Mouse (Mus musculus) G1E (cell line): ENCODE measurements around the gene Fggy. TPM values are rescaled to one million over a fixed set of nuclear protein-coding genes. Genes with fewer than 3 reads are reported as not detected.
A peak's percentile ranks its signal among the peaks of the same experiment; 100 is the strongest.

Experiments used
- ATAC-seq: 2 replicates; pipeline ENCODE4 v1.8.0; 2016; ENCODE audit warnings: mild to moderate bottlenecking; ENCODE audit not compliant: insufficient number of reproducible peaks, poor library complexity, low FRiP score, severe bottlenecking; ENCODE audit errors: extremely low read depth
- DNase-seq: peaks from one replicate; pipeline ENCODE4 v3.0.0; 2012; ENCODE audit warnings: low spot score
- H3K27me3 ChIP-seq: 2 replicates; pipeline ENCODE4 v1.6.1; 2012; ENCODE audit warnings: mild to moderate bottlenecking, low read length, inconsistent platforms; ENCODE audit not compliant: insufficient read depth
- H3K36me3 ChIP-seq: replicated peaks from 2 replicates; pipeline ENCODE3; 2012; ENCODE audit warnings: mild to moderate bottlenecking, inconsistent platforms
- H3K4me1 ChIP-seq: 2 replicates; pipeline ENCODE4 v1.6.1; 2012; ENCODE audit warnings: low read depth, low read length, inconsistent platforms, mixed read lengths; ENCODE audit not compliant: insufficient read depth
- H3K4me3 ChIP-seq: 2 replicates; pipeline ENCODE4 v1.5.1; 2012; ENCODE audit warnings: low read depth, mild to moderate bottlenecking, inconsistent platforms, low read length, moderate library complexity, mixed read lengths
- H3K9me3 ChIP-seq: replicated peaks from 2 replicates; pipeline ENCODE4 v1.6.1; 2012; ENCODE audit warnings: inconsistent platforms
- CTCF ChIP-seq: IDR thresholded peaks from 2 replicates; pipeline ENCODE4 v1.5.1; 2012; ENCODE audit warnings: low read depth, low read length, inconsistent platforms, mixed read lengths
- GATA1 ChIP-seq: IDR thresholded peaks from 2 replicates; pipeline ENCODE4 v1.6.1; 2012; ENCODE audit warnings: borderline replicate concordance, low read length, inconsistent platforms, mixed read lengths
- GATA2 ChIP-seq: IDR thresholded peaks from 2 replicates; pipeline ENCODE4 v1.6.1; 2012; ENCODE audit warnings: low read depth, low read length, inconsistent platforms, borderline replicate concordance
- POLR2AphosphoS5 ChIP-seq: IDR thresholded peaks from 2 replicates; pipeline ENCODE4 v1.6.1; 2012; ENCODE audit warnings: low read depth, low read length, inconsistent platforms; ENCODE audit not compliant: insufficient replicate concordance
- TAL1 ChIP-seq: conservative IDR thresholded peaks from 2 replicates; pipeline ENCODE4 v1.6.1; 2012; ENCODE audit warnings: low read depth, low read length, inconsistent platforms, mixed read lengths
- polyA plus RNA-seq: library from polyadenylated mRNA; stranded (reverse); fragments of >175 nt; gene quantifications from 2 replicates; pipeline ENCODE4 v1.2.3, GENCODE M21; 2012
- total RNA-seq, 2 experiments: library from RNA; stranded (forward) in 1 of 2; stranded (reverse) in 1 of 2; fragments of 200-1000 nt in 1 of 2; fragments of >200 nt in 1 of 2; fragmentation: Nextera tagmentation in 1 of 2; gene quantifications; 2 replicates each; pipeline ENCODE4 v1.2.3; 2014 to 2017

The Fggy gene
- total and polyA plus RNA-seq, 3 experiments = not detected

DNA sequence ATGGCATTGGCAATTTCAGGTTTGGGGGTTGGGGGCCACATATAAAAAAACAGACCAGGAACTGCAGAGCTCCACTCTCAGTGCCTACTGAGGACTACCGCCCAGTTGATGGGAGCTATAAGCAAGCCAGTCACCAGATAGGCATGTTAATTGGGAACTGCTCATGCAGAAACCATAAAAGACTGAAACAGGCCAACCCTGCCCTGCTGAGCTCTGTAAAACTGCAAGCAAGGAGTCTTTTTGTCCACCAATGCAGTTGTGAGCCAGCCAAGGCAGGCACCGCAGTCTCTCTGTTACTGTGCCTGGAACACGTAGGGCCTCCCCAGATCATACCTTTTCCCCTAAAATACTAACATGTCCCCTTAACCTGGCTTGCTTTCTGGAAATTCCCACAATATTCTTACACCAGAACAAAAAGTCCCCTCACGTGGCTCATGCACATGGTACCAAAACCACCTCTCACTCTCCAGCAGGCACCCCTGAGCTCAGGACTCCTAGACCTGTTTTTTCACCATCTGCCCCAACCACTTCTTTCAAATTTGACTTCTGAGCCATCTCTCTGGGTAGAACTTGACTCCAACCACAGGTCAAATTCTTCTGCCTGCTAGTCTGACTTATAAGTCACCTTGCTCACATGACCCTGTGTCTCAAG is 377.2 kb downstream of the Fggy start:
- Histone ChIP-seq H3K36me3 (no peaks in the 10 kb centered on the region), H3K27me3 (no peaks in the 10 kb centered on the region), H3K4me3 (no peak overlapping the region), H3K9me3 (no peaks in the 10 kb centered on the region), H3K4me1 (no peaks in the 10 kb centered on the region)
- ATAC-seq (no peak), DNase-seq (no peak)
- TF ChIP-seq GATA2 = no peak
- no peak for TF ChIP-seq GATA1
- no peak for TF ChIP-seq POLR2AphosphoS5
- TF ChIP-seq TAL1 = no peak
- TF ChIP-seq CTCF = no peak

DNA sequence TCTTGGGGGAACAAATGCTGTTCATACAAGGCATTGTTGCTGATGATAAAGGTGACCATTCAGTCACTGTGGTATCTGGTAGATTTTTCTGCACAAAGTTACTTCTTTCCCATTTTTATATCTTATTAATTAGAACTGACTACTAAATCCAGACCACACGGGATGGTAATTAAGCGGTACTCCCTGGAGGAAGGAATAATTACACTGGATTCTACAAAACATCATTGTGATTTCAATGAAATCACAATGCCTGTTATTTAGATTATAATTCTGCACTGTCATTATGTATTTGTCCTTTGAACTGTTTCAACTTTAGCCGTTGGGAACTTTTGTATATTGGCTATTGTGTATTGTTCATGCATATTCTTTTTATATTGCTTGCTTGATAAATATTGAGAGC is 381.4 kb downstream of the Fggy start:
- ATAC-seq (no peak), DNase-seq (no peak)
- Histone ChIP-seq H3K4me1 (no peaks in the 10 kb centered on the region), H3K36me3 (no peaks in the 10 kb centered on the region), H3K27me3 (no peaks in the 10 kb centered on the region), H3K9me3 (no peaks in the 10 kb centered on the region), H3K4me3 (no peak overlapping the region)
- TF ChIP-seq CTCF (no peak), GATA2 (no peak), TAL1 (no peak), GATA1 (no peak), POLR2AphosphoS5 (no peak)

GRCm38 (mm10) chr4:95947896-95948295 is 390.6 kb downstream of the Fggy start:
- Histone ChIP-seq H3K4me3 (no peak overlapping the region), H3K27me3 (no peaks in the 10 kb centered on the region), H3K9me3 (no peaks in the 10 kb centered on the region), H3K36me3 (no peaks in the 10 kb centered on the region), H3K4me1 (no peaks in the 10 kb centered on the region)
- ATAC-seq (no peak), DNase-seq (no peak)
- no peak for TF ChIP-seq CTCF
- no peak for TF ChIP-seq TAL1
- no peak for TF ChIP-seq GATA1
- no peak for TF ChIP-seq GATA2

DNA sequence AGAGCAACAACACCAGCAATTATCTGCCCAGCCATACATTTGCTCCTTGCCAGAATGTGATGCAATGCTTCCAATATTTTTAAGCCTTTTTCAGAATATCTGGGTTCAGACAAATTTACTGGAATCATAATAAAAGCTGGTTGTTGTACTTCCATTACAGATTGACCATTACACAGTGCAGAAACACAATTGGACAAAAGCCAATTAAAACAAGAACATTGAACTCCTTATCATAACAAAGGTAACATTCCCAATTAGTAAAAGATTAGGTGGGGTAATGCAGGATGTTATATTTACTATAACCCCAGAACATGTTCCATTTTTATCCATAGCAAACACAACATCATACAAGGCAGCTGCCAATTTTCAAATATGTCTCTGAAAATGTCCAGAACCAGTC is 396.0 kb downstream of the Fggy start:
- peaks cover 4% of the 10 kb centered on the region; the same call in 1 of the 2 replicates for H3K9me3 ChIP-seq
- H3K36me3 ChIP-seq = no peaks in the 10 kb centered on the region
- ATAC-seq (no peak), DNase-seq (no peak)
- H3K4me1 ChIP-seq = no peaks in the 10 kb centered on the region
- H3K4me3 ChIP-seq = no peak overlapping the region
- no peaks in the 10 kb centered on the region for H3K27me3 ChIP-seq
- TF ChIP-seq GATA2 = no peak
- TF ChIP-seq CTCF = no peak
- no peak for TF ChIP-seq GATA1
- no peak for TF ChIP-seq TAL1
- TF ChIP-seq POLR2AphosphoS5 = no peak

- H3K36me3 ChIP-seq = no peaks in the 10 kb centered on the region
- peaks cover 3% of the 10 kb centered on the region; the same call in 1 of the 2 replicates for H3K27me3 ChIP-seq
- H3K4me1 ChIP-seq = no peaks in the 10 kb centered on the region
- TF ChIP-seq CTCF = no peak
- TF ChIP-seq TAL1 = no peak
- TF ChIP-seq GATA1 = no peak
- no peak for TF ChIP-seq GATA2
- no peak for TF ChIP-seq POLR2AphosphoS5
- DNase-seq (no peak), ATAC-seq (no peak)
- peak within 1 kb of the TSS; percentile 33; the same call in 1 of the 2 replicates for H3K4me3 ChIP-seq
- H3K9me3 ChIP-seq = peaks cover 13% of the 10 kb centered on the region
Measured at GRCm38 (mm10) chr4:95966928-95967724, 409.8 kb downstream of the Fggy start, which contains the start of gene Hook1. TSS of gene Hook1 (plus strand) at chr4:95967240.
